Mouse (Mus musculus) kidney, embryonic 14.5 days (tissue): ENCODE measurements at regions not wholly inside any gene's neighbourhood (a gene's known extent, or its start where the extent isn't known, plus 50 kb on each side); places are given as distances from the start of the nearest gene placed in this dataset.

Experiments
- ATAC-seq: fragments of 200-750 bp; cut with Nextera tagmentation; 2 replicates; pipeline ENCODE4 v1.8.0; 2017; ENCODE audit warnings: moderate number of reproducible peaks, mild to moderate bottlenecking, moderate TSS enrichment, moderate library complexity; ENCODE audit not compliant: low FRiP score, low TSS enrichment
- H3K27ac ChIP-seq: fragments of 300-500 bp; sonication (generic); 2 replicates; pipeline ENCODE4 v1.5.1; 2014; ENCODE audit warnings: low read depth, mild to moderate bottlenecking, low read length, moderate library complexity, mixed read lengths
- H3K27me3 ChIP-seq: fragments of 300-500 bp; sonication (generic); 2 replicates; pipeline ENCODE4 v1.6.1; 2014; ENCODE audit warnings: mild to moderate bottlenecking, low read length; ENCODE audit not compliant: control insufficient read depth, insufficient read depth
- H3K36me3 ChIP-seq: fragments of 300-500 bp; sonication (generic); 2 replicates; pipeline ENCODE4 v1.6.1; 2014; ENCODE audit warnings: low read length, mixed read lengths; ENCODE audit not compliant: control insufficient read depth, insufficient read depth
- H3K4me1 ChIP-seq: fragments of 300-500 bp; sonication (generic); 2 replicates; pipeline ENCODE4 v1.6.1; 2014; ENCODE audit warnings: low read length, mixed read lengths; ENCODE audit not compliant: control insufficient read depth, insufficient read depth
- H3K4me2 ChIP-seq: fragments of 300-500 bp; sonication (generic); replicated peaks from 2 replicates; pipeline ENCODE4 v1.6.1; 2014; ENCODE audit warnings: low read depth, mild to moderate bottlenecking, low read length
- H3K4me3 ChIP-seq: fragments of 300-500 bp; sonication (generic); 2 replicates; pipeline ENCODE4 v1.5.1; 2014; ENCODE audit warnings: mild to moderate bottlenecking, low read length
- H3K9ac ChIP-seq: fragments of 300-500 bp; sonication (generic); 2 replicates; pipeline ENCODE4 v1.6.1; 2014; ENCODE audit warnings: low read depth, mild to moderate bottlenecking, low read length, moderate library complexity
- H3K9me3 ChIP-seq: fragments of 300-500 bp; sonication (generic); 2 replicates; pipeline ENCODE4 v1.6.1; 2016; ENCODE audit warnings: low read length; ENCODE audit not compliant: control insufficient read depth
- WGBS: fragments of 180-500 bp; shearing (Covaris S2); extraction: QIAGEN DNeasy Blood & Tissue Kit; methylation state at CpG from one replicate; pipeline ENCODE4 v1.1.7; 2014; 5-methylcytosine and 5-hydroxymethylcytosine counted together

DNA sequence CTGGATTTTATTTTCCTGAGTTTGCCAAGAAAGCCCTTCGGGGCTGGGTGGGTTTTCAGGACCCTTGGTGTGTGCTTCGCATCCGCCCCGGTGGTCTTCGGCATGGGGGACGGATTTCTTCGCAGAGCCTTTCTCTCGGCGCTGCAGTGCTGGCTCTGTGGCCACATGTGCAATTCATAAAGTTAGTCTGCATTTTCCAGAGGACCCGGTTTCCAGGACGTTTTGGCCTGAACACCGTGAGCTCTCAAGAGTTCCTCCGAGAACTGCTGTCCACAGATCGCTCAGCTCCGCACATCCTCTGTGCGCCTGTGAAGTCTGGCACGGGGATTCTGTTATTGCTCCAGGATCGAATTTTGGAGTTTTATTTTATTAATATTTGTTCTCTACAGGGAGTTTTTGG, 63.2 kb upstream of the Cxcl14 start:
- Histone ChIP-seq H3K4me1 (no peaks in the 10 kb centered on the region), H3K4me2 (no peak overlapping the region), H3K4me3 (no peak overlapping the region), H3K27me3 (no peaks in the 10 kb centered on the region), H3K9ac (no peak overlapping the region), H3K36me3 (no peaks in the 10 kb centered on the region), H3K9me3 (no peaks in the 10 kb centered on the region), H3K27ac (no peak overlapping the region)
- no peak for ATAC-seq
- 89% methylated on average over 18 of the region's 18 CpGs for WGBS

DNA sequence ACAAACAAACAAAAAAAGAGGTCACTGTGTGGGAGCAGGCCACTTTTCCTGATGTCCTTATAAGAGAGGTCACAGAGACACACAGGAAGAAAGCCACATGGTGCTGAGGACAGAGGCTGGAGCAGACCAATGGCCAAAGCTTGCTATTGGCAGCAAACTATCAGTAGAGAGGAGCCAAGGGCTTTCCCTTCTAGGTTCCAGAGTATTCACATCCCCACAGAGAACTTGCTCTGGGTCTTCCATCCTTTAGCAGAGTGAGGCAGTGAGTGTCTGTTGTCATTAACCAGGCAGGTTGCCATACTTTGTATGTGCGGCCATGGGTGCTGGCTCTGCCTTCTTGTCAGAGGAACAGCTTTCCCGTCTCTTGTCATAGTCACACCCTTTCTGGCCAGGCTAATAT, 64.5 kb upstream of the Cxcl14 start:
- H3K4me3 ChIP-seq = no peak overlapping the region
- WGBS = 85% methylated on average over 2 of the region's 2 CpGs
- no peaks in the 10 kb centered on the region for H3K27me3 ChIP-seq
- no peaks in the 10 kb centered on the region for H3K36me3 ChIP-seq
- ATAC-seq = no peak
- H3K4me1 ChIP-seq = no peaks in the 10 kb centered on the region
- no peak overlapping the region for H3K4me2 ChIP-seq
- no peaks in the 10 kb centered on the region for H3K9me3 ChIP-seq
- H3K27ac ChIP-seq = no peak overlapping the region
- H3K9ac ChIP-seq = no peak overlapping the region

- Histone ChIP-seq H3K27me3 (no peaks in the 10 kb centered on the region), H3K4me1 (no peaks in the 10 kb centered on the region)
- 70% methylated on average over 4 of the region's 4 CpGs for WGBS
Measured at GRCm38 (mm10) chr13:56362238-56362637, 64.2 kb upstream of the Gm3045 start.

DNA sequence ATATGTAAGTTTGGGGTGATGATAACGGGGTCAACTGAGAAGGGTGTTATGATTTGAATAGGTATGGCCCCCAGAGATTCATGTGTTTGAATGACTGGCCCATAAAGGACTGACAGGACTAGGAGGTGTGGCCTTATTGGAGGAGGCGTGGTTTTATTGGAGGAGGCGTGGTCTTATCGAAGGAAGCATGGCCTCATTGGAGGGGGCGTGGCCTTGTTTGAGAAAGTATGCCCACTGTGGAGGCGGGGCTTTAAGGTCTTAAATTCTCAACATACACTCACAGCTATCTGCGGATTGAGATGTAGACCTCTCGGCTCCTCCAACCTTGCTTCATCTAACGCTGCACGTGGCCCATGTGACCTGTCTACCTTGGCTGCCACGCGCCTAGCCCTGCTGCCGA, 63.7 kb upstream of the Gm3045 start:
- Histone ChIP-seq H3K27me3 (no peaks in the 10 kb centered on the region), H3K4me1 (no peaks in the 10 kb centered on the region), H3K9me3 (no peaks in the 10 kb centered on the region), H3K4me2 (no peak overlapping the region), H3K27ac (no peak overlapping the region), H3K4me3 (no peak overlapping the region), H3K9ac (no peak overlapping the region), H3K36me3 (no peaks in the 10 kb centered on the region)
- ATAC-seq = no peak
- 52% methylated on average over 13 of the region's 13 CpGs for WGBS

More at GRCm38 (mm10) chr13:56362238-56362637, 64.2 kb upstream of the Gm3045 start:
- Histone ChIP-seq H3K4me2 (no peak overlapping the region), H3K9me3 (no peaks in the 10 kb centered on the region), H3K27ac (no peak overlapping the region), H3K9ac (no peak overlapping the region), H3K36me3 (no peaks in the 10 kb centered on the region), H3K4me3 (no peak overlapping the region)
- no peak for ATAC-seq

GRCm38 (mm10) chr13:56369600-56369999, 56.8 kb upstream of the Gm3045 start:
- Histone ChIP-seq H3K4me2 (no peak overlapping the region), H3K9ac (no peak overlapping the region), H3K4me1 (0 out of 2 replicates have a peak, but pooled peaks cover 3% of the 10 kb centered on the region), H3K27ac (no peak overlapping the region), H3K27me3 (no peaks in the 10 kb centered on the region; the same call in 1 of the 2 replicates), H3K9me3 (no peaks in the 10 kb centered on the region), H3K4me3 (no peak overlapping the region), H3K36me3 (no peaks in the 10 kb centered on the region)
- ATAC-seq = no peak
- 81% methylated on average over 2 of the region's 2 CpGs for WGBS

DNA sequence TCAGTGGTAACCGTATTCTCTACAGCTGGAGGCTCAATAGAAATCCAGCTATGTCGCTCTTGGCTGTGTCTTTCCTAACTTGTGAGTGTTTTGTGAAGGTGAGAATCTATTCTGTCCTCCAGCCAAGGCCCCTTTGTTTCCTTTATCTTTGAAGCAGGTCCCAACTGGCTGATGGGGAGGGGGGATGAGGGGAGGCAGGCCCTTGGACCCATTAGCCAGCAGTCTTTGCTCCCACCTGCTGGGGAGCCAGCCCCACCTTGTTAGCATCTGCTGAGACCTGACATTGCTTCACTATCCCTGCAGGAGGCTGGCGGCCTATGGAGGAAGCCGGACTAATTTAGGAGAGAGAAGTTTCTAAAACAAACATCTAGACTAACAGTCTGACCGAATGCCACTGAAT, 55.0 kb upstream of the Gm3045 start:
- Histone ChIP-seq H3K4me1 (0 out of 2 replicates have a peak, but pooled peaks cover 3% of the 10 kb centered on the region), H3K27ac (0 out of 2 replicates have a peak overlapping the region, but pooled peaks have one; percentile 24), H3K4me2 (no peak overlapping the region), H3K9ac (no peak overlapping the region), H3K27me3 (no peaks in the 10 kb centered on the region; the same call in 1 of the 2 replicates), H3K9me3 (no peaks in the 10 kb centered on the region), H3K4me3 (no peak overlapping the region), H3K36me3 (no peaks in the 10 kb centered on the region)
- ATAC-seq = no peak
- WGBS = 39% methylated on average over 5 of the region's 5 CpGs

DNA sequence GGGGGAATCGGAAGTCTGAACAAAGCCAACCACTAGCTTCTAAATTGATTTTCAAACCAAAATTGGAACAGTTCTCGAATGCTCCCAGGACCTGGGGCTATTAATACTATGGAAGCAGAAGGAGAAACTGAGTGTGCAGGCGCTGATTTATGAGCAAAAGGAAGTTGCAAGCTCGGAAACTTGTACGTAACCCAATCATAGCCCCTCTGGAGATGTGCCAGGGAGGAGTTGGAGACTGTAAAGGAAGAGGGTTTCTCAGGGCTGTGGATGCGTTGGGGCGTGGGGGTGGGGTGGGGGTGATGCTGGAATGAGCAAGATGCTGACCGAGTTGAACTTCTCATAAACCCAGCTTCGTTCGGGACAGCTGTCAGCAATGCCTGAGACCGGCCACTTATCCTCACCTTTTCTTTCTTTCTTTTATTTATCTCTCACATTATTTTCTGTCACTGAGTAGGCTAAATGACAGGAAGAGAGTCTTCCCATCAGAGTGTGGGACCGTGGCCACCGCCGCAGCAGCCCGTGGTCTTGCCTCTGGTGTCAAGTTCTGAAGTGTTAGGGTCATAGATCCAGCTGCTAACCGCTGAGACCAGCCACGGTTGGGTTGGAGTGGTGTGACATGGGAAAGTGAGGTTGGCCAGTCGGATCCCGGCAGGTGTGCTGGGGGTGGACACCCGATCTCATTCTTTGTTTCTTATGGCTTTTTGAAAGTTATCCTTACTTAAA, 54.2 kb upstream of the Gm3045 start:
- Histone ChIP-seq H3K4me3 (no peak overlapping the region), H3K9ac (no peak overlapping the region), H3K36me3 (no peaks in the 10 kb centered on the region), H3K4me1 (0 out of 2 replicates have a peak, but pooled peaks cover 3% of the 10 kb centered on the region), H3K27ac (no peak overlapping the region), H3K4me2 (no peak overlapping the region; the same call in 1 of the 2 replicates), H3K27me3 (no peaks in the 10 kb centered on the region; the same call in 1 of the 2 replicates), H3K9me3 (no peaks in the 10 kb centered on the region)
- 36% methylated on average over 20 of the region's 20 CpGs for WGBS
- ATAC-seq = peak; percentile 28; the same call in 1 of the 2 replicates

GRCm38 (mm10) chr13:56372727-56373126, 53.7 kb upstream of the Gm3045 start:
- Histone ChIP-seq H3K9me3 (no peaks in the 10 kb centered on the region), H3K36me3 (no peaks in the 10 kb centered on the region), H3K4me1 (0 out of 2 replicates have a peak, but pooled peaks cover 3% of the 10 kb centered on the region), H3K9ac (no peak overlapping the region), H3K27me3 (no peaks in the 10 kb centered on the region; the same call in 1 of the 2 replicates), H3K4me2 (no peak overlapping the region), H3K4me3 (no peak overlapping the region), H3K27ac (no peak overlapping the region)
- WGBS = 78% methylated on average over 6 of the region's 6 CpGs
- 0 out of 2 replicates have a peak, but pooled peaks have one; percentile 52 for ATAC-seq
